Mouse (Mus musculus) liver, embryonic 13.5 days (tissue): ENCODE measurements around the gene Chil1. TPM values are rescaled to one million over a fixed set of nuclear protein-coding genes. Genes with fewer than 3 reads are reported as not detected.
A peak's percentile ranks its signal among the peaks of the same experiment; 100 is the strongest.

Experiments used
- ATAC-seq: fragments of 200-750 bp; cut with Nextera tagmentation; 2 replicates; pipeline ENCODE4 v1.8.0; 2017; ENCODE audit warnings: low read depth, mild to moderate bottlenecking, moderate number of reproducible peaks, moderate library complexity
- DNase-seq: peaks from one replicate; pipeline ENCODE4 v3.0.0; 2022
- H3K27ac ChIP-seq: fragments of 300-500 bp; sonication (generic); 2 replicates; pipeline ENCODE4 v1.5.1; 2015; ENCODE audit warnings: moderate library complexity, mild to moderate bottlenecking, inconsistent platforms
- H3K27me3 ChIP-seq: fragments of 300-500 bp; sonication (generic); 2 replicates; pipeline ENCODE4 v1.6.1; 2015; ENCODE audit warnings: mild to moderate bottlenecking, inconsistent platforms
- H3K36me3 ChIP-seq: fragments of 300-500 bp; sonication (generic); 2 replicates; pipeline ENCODE4 v1.6.1; 2015; ENCODE audit warnings: mild to moderate bottlenecking, inconsistent platforms
- H3K4me1 ChIP-seq: fragments of 300-500 bp; sonication (generic); replicated peaks from 2 replicates; pipeline ENCODE4 v1.6.1; 2015; ENCODE audit warnings: inconsistent platforms
- H3K4me2 ChIP-seq: fragments of 300-500 bp; sonication (generic); 2 replicates; pipeline ENCODE4 v1.6.1; 2015; ENCODE audit warnings: inconsistent platforms, mild to moderate bottlenecking, moderate library complexity
- H3K4me3 ChIP-seq: fragments of 300-500 bp; sonication (generic); replicated peaks from 2 replicates; pipeline ENCODE4 v1.5.1; 2015; ENCODE audit warnings: mild to moderate bottlenecking, inconsistent platforms
- H3K9ac ChIP-seq: fragments of 300-500 bp; sonication (generic); 2 replicates; pipeline ENCODE4 v1.6.1; 2015; ENCODE audit warnings: mild to moderate bottlenecking, inconsistent platforms
- H3K9me3 ChIP-seq: fragments of 300-500 bp; sonication (generic); replicated peaks from 2 replicates; pipeline ENCODE4 v1.6.1; 2016; ENCODE audit warnings: inconsistent platforms
- WGBS: fragments of 180-500 bp; shearing (Covaris S2); methylation state at CpG from one replicate; pipeline ENCODE4 v1.1.7; 2015; ENCODE audit not compliant: insufficient replicate concordance; 5-methylcytosine and 5-hydroxymethylcytosine counted together
- polyA plus RNA-seq: library from polyadenylated mRNA; unstranded; fragments of >200 nt; fragmentation: Nextera tagmentation; extraction: Ambion mirVana; gene quantifications from 2 replicates; pipeline ENCODE4 v1.2.1, GENCODE M21; 2015

Chil1 gene
- polyA plus RNA-seq, 1 experiment from 2014 or later, result 2.4 TPM

GRCm38 (mm10) chr1:134232778-134233531 is 51.0 kb downstream of the Chil1 start:
- Histone ChIP-seq H3K4me3 (no peak overlapping the region), H3K9ac (no peak overlapping the region), H3K4me1 (peaks cover 15% of the 10 kb centered on the region; the same call in 1 of the 2 replicates), H3K27me3 (peaks cover 58% of the 10 kb centered on the region), H3K36me3 (no peaks in the 10 kb centered on the region), H3K9me3 (no peaks in the 10 kb centered on the region), H3K4me2 (no peak overlapping the region), H3K27ac (no peak overlapping the region)
- no peak for ATAC-seq
- 55% methylated on average over 12 of the region's 12 CpGs for WGBS
- DNase-seq, result no peak

DNA sequence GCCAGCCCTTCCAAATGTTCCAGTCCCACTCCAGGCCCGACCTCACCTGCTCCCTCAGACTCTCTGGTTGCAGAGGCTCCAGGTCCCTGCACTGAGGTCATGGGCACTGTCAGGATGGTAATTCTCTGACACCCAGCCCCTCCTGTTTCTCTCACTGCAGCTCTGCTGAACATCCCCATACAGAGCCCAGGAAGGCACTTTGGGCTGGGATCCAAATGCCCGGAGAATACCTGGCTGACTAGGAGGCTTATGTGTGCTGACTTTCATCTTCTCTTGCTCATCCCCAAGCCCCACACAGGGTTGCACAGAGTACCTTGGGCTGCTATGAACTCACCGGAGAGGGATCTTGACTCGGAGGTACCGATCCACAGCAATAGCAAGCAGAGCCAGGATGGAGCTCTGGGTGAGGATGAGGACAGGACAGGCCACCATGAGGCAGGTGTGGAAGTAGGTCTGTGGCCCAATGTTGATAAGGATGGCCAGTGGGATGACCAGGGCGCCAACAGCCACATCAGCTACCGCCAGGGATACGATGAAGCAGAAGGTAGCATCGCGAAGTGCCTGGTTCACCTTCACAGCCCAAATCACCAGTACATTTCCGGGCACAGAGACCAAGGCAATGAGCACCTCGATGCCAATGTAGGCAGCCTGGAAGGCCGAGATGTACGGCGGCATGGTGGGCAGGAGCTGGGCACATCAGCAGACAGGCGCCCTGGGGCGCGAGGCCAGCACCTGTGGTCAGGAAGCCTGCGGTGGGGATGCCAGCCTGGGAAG is 51.9 kb downstream of the Chil1 start:
- H3K4me1 ChIP-seq, result peaks cover 20% of the 10 kb centered on the region; the same call in 1 of the 2 replicates
- no peak overlapping the region for H3K4me3 ChIP-seq
- H3K9me3 ChIP-seq, result no peaks in the 10 kb centered on the region
- ATAC-seq (no peak), DNase-seq (no peak)
- H3K4me2 ChIP-seq, result no peak overlapping the region
- peaks cover 58% of the 10 kb centered on the region for H3K27me3 ChIP-seq
- H3K36me3 ChIP-seq, result no peaks in the 10 kb centered on the region
- H3K27ac ChIP-seq, result no peak overlapping the region
- H3K9ac ChIP-seq, result no peak overlapping the region
- WGBS, result 39% methylated on average over 19 of the region's 19 CpGs

DNA sequence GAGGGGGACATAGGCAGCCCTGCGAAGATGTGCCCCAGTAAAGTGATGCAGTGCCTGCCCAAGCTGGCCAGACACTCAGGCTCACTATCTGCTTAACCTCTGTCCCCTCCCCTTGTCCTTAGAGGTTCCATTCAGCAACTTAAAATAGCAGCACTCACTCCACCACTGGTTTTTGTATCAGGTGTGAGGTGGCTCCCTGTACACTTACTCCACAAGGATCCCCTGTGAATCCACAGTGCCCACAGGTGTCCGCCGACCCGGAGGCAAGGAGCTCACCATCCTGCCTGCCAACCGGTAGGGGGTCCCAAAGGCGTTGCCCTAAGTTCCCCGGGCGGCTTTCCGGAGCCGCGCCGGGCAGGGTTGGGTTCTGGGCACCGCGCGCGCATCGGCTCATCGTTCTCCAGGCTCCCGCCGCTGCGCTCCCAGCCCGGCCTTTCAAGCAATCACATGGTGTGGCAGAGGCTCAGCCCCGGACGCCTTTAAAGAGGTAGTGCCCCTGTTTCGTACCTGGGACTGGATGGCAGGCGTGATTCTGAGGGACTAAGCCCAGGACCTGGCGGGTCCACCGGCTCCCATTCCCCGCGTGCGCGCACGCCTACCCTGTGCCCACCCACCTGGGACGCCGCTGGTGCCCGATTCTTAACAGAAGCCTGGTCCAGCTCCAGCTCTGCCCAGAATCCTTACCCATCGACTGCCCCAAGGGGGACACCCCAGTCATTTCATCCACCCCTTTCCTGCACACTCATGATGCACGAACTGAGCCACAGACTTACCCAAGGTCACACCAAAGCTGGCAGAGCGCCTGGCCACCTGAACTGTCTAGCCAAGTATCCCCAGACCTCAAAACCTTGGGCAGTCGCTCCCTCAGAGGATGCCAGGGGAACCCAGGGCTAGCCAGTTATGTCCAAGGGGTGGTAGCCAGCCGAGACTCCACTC is 52.7 kb downstream of the Chil1 start:
- WGBS, result 1% methylated on average over 41 of the region's 41 CpGs
- DNase-seq (no peak), ATAC-seq (no peak)
- peak overlapping the region; percentile 23 for H3K4me3 ChIP-seq
- peak overlapping the region; percentile 52 for H3K4me2 ChIP-seq
- peaks cover 61% of the 10 kb centered on the region for H3K27me3 ChIP-seq
- peaks cover 23% of the 10 kb centered on the region; the same call in 1 of the 2 replicates for H3K4me1 ChIP-seq
- no peak overlapping the region for H3K9ac ChIP-seq
- no peaks in the 10 kb centered on the region for H3K9me3 ChIP-seq
- no peak overlapping the region for H3K27ac ChIP-seq
- no peaks in the 10 kb centered on the region for H3K36me3 ChIP-seq

DNA sequence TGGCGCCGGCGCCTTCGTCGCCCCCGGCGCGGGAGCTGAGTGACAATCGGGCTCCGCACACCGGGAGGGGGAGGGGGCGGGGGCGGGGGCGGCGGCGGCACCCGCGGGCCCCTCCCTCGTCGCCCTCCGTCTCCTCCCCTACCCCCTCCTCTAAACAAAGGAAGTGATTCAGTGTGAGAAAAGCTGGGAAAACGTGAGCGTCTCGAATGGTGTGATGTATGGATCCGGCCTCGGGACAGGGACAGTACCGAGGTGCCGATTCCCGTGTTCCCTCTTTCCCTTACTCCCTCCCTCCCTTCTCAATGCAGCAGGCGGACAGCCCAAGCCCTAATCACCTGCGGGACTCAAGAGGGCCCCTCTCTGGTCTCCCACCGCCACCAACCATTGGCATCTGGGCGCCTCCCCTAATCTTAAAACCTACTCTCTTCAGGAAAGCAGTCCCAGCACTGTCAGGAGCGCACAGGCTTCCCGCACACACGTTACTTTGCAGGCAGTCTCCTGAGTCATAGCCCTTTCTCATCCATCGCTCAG is 53.5 kb downstream of the Chil1 start, which contains the start of gene Adora1:
Adora1 (minus strand) TSS at position 41 of the 531 bp plus-strand sequence.
- ATAC-seq (no peak), DNase-seq (no peak)
- WGBS, result 2% methylated on average over 27 of the region's 37 CpGs
- peaks cover 68% of the 10 kb centered on the region for H3K27me3 ChIP-seq
- no peak within 1 kb of the TSS for H3K9ac ChIP-seq
- peak within 1 kb of the TSS; percentile 52 for H3K4me2 ChIP-seq
- H3K9me3 ChIP-seq, result no peaks in the 10 kb centered on the region
- H3K4me3 ChIP-seq, result peak within 1 kb of the TSS; percentile 23
- no peak within 1 kb of the TSS for H3K27ac ChIP-seq
- no peaks in the 10 kb centered on the region for H3K36me3 ChIP-seq
- H3K4me1 ChIP-seq, result peaks cover 23% of the 10 kb centered on the region; the same call in 1 of the 2 replicates

GRCm38 (mm10) chr1:134236142-134236541 is 54.2 kb downstream of the Chil1 start:
- 23% methylated on average over 3 of the region's 3 CpGs for WGBS
- no peaks in the 10 kb centered on the region for H3K36me3 ChIP-seq
- no peak overlapping the region for H3K27ac ChIP-seq
- H3K4me1 ChIP-seq, result peaks cover 23% of the 10 kb centered on the region; the same call in 1 of the 2 replicates
- no peak overlapping the region for H3K4me2 ChIP-seq
- H3K27me3 ChIP-seq, result peaks cover 75% of the 10 kb centered on the region
- no peak overlapping the region for H3K4me3 ChIP-seq
- ATAC-seq, result no peak
- DNase-seq, result no peak
- no peaks in the 10 kb centered on the region for H3K9me3 ChIP-seq
- H3K9ac ChIP-seq, result no peak overlapping the region

DNA sequence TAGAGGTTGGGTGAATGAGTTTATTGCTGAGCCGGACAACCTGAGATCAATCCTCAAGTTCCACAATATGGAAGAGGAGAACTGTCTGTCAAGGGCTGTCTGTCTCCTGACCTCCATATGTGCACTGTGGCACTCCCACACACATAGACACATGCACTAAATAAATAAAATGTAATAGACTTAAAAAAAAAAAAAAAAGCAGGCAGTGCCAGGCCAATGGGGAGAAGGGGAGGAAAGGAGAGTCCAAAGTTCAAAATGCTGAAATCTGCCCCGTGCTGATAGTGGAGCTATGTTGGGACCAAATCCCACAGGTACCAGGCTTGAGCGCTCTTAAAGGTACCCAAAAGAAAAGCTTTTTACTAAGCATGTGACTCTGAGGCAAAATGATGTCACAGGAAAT is 55.5 kb downstream of the Chil1 start:
- peak; percentile 61 for ATAC-seq
- Histone ChIP-seq H3K4me1 (peaks cover 27% of the 10 kb centered on the region; the same call in 1 of the 2 replicates), H3K27me3 (peaks cover 81% of the 10 kb centered on the region)

More for the DNA sequence above, 55.5 kb downstream of the Chil1 start:
- no peak overlapping the region for H3K27ac ChIP-seq
- no peaks in the 10 kb centered on the region for H3K36me3 ChIP-seq
- no peak overlapping the region for H3K9ac ChIP-seq
- no peak for DNase-seq
- 53% methylated on average over 3 of the region's 3 CpGs for WGBS
- no peak overlapping the region for H3K4me2 ChIP-seq
- no peaks in the 10 kb centered on the region for H3K9me3 ChIP-seq
- no peak overlapping the region for H3K4me3 ChIP-seq

Other genes with a start within 250 kb of the Chil1 start
- 2.2 and 2.5 TPM in 2 replicates for gene Fmod, start 144.9 kb upstream of the Chil1 start, polyA plus RNA-seq
- gene Btg2, start 103.1 kb upstream of the Chil1 start, polyA plus RNA-seq, result 79.6 and 89.1 TPM in 2 replicates
- 0.08 and 0.12 TPM in 2 replicates for gene Chit1, start 70.9 kb upstream of the Chil1 start, polyA plus RNA-seq
- 1.6 and 1.9 TPM in 2 replicates for gene Mybph, start 11.3 kb downstream of the Chil1 start, polyA plus RNA-seq
- gene Adora1, start 53.3 kb downstream of the Chil1 start, polyA plus RNA-seq, result 0.12 and 0.13 TPM in 2 replicates
- gene Myog, start 107.8 kb downstream of the Chil1 start, polyA plus RNA-seq, result 2.7 and 4.1 TPM in 2 replicates
- 1.1 and 1.2 TPM in 2 replicates for gene Ppfia4, start 150.8 kb downstream of the Chil1 start, polyA plus RNA-seq
- 58.8 and 67.9 TPM in 2 replicates for gene Tmem183a, start 179.8 kb downstream of the Chil1 start, polyA plus RNA-seq
- not detected in 2 replicates for gene 4933406M09Rik, start 203.8 kb downstream of the Chil1 start, polyA plus RNA-seq
- 20.4 TPM in 2 replicates for gene Cyb5r1, start 223.4 kb downstream of the Chil1 start, polyA plus RNA-seq
- gene Adipor1, start 233.2 kb downstream of the Chil1 start, polyA plus RNA-seq, result 130 and 138 TPM in 2 replicates